Mouse (Mus musculus): ENCODE data around the gene Slc13a2.

The Slc13a2 gene

GRCm38 (mm10) chr11:78431176-78431575, 9.2 kb upstream of the Slc13a2 start:
- no peak for DNase-seq

GRCm38 (mm10) chr11:78430195-78430878, 8.3 kb upstream of the Slc13a2 start:
- DNase-seq: no peak

GRCm38 (mm10) chr11:78428309-78428708, 6.3 kb upstream of the Slc13a2 start:
- DNase-seq: no peak

GRCm38 (mm10) chr11:78427655-78428054, 5.6 kb upstream of the Slc13a2 start:
- DNase-seq: no peak

GRCm38 (mm10) chr11:78425572-78425971, 3.6 kb upstream of the Slc13a2 start:
- DNase-seq: no peak

- no peak for DNase-seq
These were observed 2.3 kb upstream of the Slc13a2 start for GRCm38 (mm10) chr11:78424352-78424751.

- DNase-seq: no peak
These were observed 612 bp downstream of the Slc13a2 start for GRCm38 (mm10) chr11:78421201-78422009.

- DNase-seq: no peak
These were observed 1.6 kb downstream of the Slc13a2 start for GRCm38 (mm10) chr11:78420263-78420889.

- DNase-seq: no peak
These were observed 5.2 kb downstream of the Slc13a2 start for GRCm38 (mm10) chr11:78416854-78417253.

GRCm38 (mm10) chr11:78412861-78413260, 9.2 kb downstream of the Slc13a2 start:
- DNase-seq: peak; percentile 27

- DNase-seq: no peak
These were observed 9.6 kb downstream of the Slc13a2 start for GRCm38 (mm10) chr11:78412324-78412850.

GRCm38 (mm10) chr11:78411606-78412323, 10.3 kb downstream of the Slc13a2 start:
- peak; percentile 20 for DNase-seq

- DNase-seq: no peak
These were observed 13.5 kb downstream of the Slc13a2 start for GRCm38 (mm10) chr11:78408256-78409240.

- DNase-seq: no peak
These were observed 20.0 kb downstream of the Slc13a2 start for GRCm38 (mm10) chr11:78402062-78402461.

- DNase-seq: no peak
These were observed 20.5 kb downstream of the Slc13a2 start for GRCm38 (mm10) chr11:78401469-78401868.

- no peak for DNase-seq
These were observed 21.1 kb downstream of the Slc13a2 start for GRCm38 (mm10) chr11:78400936-78401335.

GRCm38 (mm10) chr11:78399680-78400079, 22.3 kb downstream of the Slc13a2 start:
- DNase-seq: peak; percentile 63

- no peak for DNase-seq
These were observed 23.8 kb downstream of the Slc13a2 start for GRCm38 (mm10) chr11:78398212-78398611.

- DNase-seq: peak; percentile 28
These were observed 24.6 kb downstream of the Slc13a2 start for GRCm38 (mm10) chr11:78397397-78397796.

GRCm38 (mm10) chr11:78396950-78397349, 25.1 kb downstream of the Slc13a2 start:
- no peak for DNase-seq

GRCm38 (mm10) chr11:78392728-78393127, 29.3 kb downstream of the Slc13a2 start:
- no peak for DNase-seq
